Mouse (Mus musculus) cerebellum, adult 18-20 months (tissue): ENCODE measurements at regions not wholly inside any gene's neighbourhood (a gene's known extent, or its start where the extent isn't known, plus 50 kb on each side); places are given as distances from the start of the nearest gene placed in this dataset.
"Not testable (repeated sequence)": the region's sequence is repeated elsewhere in the genome, so short reads cannot be mapped to it uniquely, and the experiment has no call there.

Source experiments
- DNase-seq, 2 experiments: peaks; one replicate each; pipeline ENCODE4 v3.0.0; 2021

- not testable (repeated sequence) for DNase-seq
These were observed 397.4 kb downstream of the Grxcr1 start for GRCm38 (mm10) chr5:68428822-68429548.

GRCm38 (mm10) chr5:68470162-68470561 is 438.5 kb downstream of the Grxcr1 start:
- peak; percentile 78 to 81 for DNase-seq

GRCm38 (mm10) chr5:68471300-68471699 is 439.7 kb downstream of the Grxcr1 start:
- DNase-seq = not testable (repeated sequence)
